Mouse (Mus musculus) 416B (cell line): ENCODE data around the gene Fmr1.
"Not testable (repeated sequence)": the region's sequence is repeated elsewhere in the genome, so short reads cannot be mapped to it uniquely, and the experiment has no call there.

Experiments
- DNase-seq: peaks from one replicate; pipeline ENCODE4 v3.0.0; 2011; ENCODE audit warnings: low read depth

Gene Fmr1

GRCm38 (mm10) chrX:68678333-68678740 lies at the start of gene Fmr1:
Gene Fmr1 (plus strand): TSS chrX:68678541.
- peak; percentile 92 for DNase-seq

DNA sequence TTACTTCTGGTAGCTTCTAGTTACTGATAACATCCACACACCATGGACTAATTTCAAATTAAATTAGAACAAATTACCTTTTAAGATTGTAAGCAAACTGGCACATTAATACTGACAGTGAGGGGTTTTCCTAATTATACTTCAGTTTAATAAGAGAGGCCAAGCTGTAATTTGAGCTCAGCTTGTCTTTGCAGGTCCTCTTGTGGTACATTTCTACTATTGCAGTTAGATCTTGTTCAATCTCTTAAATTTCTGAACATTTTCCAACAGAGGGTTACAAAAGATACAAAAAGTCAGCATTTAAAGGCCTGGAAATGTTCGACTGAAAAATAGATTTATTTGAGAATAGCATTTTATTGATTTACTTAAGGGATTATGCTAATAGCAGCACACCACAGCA lies 36.7 kb upstream of the Fmr1 start:
- no peak for DNase-seq

- DNase-seq = no peak
Measured at GRCm38 (mm10) chrX:68645154-68645919, 33.0 kb upstream of the Fmr1 start.

DNA sequence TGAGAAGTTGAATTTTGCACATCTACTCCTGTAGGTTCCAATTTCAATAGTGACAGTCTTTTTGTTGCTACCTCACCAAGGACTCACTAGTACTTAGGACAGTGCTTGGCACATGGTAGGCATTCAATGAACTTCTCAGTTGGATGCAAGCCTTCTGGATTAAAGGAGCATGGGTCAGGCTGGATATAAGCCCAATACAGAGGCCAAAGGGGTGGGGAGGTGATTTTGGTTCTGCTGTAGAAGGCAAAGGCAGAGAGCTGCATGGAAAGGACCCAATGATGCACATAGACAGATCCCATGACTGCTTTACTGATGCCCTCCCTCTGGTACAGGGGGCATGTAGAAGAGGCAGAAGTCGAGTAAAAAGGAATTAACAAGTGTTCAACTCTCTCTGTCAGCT lies 833 bp upstream of the Fmr1 start:
- no peak for DNase-seq

DNA sequence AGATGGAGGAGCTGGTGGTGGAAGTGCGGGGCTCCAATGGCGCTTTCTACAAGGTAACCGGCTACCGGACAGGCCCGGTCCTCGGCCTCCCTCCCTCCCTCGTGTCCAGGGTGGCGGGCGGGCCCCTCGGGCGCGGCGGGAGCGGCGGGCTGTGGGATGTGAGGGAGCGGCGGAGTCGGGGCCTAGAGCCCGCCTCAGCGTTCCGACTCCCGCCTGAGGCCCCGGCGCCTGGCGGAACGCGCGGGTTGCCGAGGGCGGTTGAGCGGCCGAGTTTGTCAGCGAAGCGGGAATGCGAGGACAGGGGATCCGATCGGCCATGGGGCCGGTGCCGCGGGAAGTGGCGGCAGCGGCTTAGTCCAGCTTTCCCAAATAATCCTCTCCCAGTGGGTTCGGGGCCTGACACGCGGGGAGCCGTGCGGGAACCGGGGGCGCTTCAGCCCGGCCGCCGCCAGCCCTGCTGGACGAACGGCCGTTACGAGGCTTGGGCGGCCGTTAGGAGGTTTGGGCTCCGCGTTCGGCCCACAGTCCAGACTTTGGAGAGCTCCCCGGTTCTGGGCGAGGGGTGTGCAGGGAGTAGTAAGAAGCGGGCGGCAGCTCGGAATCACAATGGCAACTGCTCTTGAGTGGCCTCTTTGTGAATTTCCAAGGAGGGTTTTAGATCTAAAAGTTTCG lies 610 bp downstream of the Fmr1 start:
- DNase-seq = peak; percentile 31

DNA sequence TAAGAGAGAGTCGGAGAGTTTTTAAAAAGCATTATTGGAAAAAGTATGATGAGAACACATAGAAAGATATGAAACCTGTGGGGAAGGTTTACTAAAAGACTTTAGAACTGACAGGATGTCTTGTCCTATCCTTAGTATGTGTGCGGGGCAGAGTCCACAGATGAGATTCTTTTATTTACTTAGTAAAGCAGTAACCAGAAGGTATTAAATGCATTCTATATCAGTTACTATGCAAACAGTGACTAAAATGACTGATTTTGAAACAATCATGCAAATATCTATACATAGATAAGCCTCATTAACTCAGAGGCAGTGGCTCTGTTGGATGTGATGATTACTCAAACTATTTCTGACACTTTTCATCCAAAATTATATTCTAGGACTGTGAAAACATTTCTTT lies 6.4 kb downstream of the Fmr1 start:
- no peak for DNase-seq

DNA sequence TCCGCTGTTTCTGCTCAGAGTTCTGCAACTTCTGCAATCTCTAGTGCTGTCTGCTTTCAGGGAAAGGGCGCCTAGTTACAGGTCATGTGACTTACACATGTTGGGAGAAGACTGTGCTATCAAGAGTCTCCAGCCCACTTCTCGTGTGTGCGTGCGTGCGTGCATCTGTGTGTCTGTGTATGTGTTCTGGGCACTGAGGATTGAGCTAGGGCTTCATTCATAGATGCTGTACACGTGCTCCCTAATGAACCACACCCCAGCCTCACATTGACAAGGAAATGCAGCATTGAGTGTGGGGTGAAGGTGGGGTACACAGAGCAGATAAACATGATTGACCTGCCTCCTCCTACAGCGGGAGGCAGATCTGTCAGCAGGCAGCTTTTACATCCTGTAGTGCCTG lies 13.6 kb downstream of the Fmr1 start:
- not testable (repeated sequence) for DNase-seq

GRCm38 (mm10) chrX:68736902-68737301 lies 58.6 kb downstream of the Fmr1 start:
- DNase-seq = no peak

GRCm38 (mm10) chrX:68740088-68740487 lies 61.7 kb downstream of the Fmr1 start:
- peak; percentile 5 for DNase-seq

GRCm38 (mm10) chrX:68761606-68762005 lies 83.3 kb downstream of the Fmr1 start, which contains the start of gene Fmr1nb:
Gene Fmr1nb (plus strand): TSS chrX:68761839.
- no peak for DNase-seq
